Mouse (Mus musculus): ENCODE results near the gene Scnn1g. TPM values are rescaled to one million over a fixed set of nuclear protein-coding genes. Genes with fewer than 3 reads are reported as not detected.
A peak's percentile ranks its signal among the peaks of the same experiment; 100 is the strongest.

The Scnn1g gene
- polyA plus RNA-seq, 1 experiment, result not detected

- Histone ChIP-seq H3K36me3 (ENCODE audit: control insufficient read depth, insufficient read depth) (no peaks in the 10 kb centered on the region), H3K4me2 (ENCODE audit: low read depth) (no peak overlapping the region), H3ac (ENCODE audit: control insufficient read depth, insufficient read length) (no peak overlapping the region), H3K4me3 (no peak overlapping the region), H3K79me2 (ENCODE audit: control insufficient read depth, insufficient read depth) (no peaks in the 10 kb centered on the region), H3K27me3 (ENCODE audit: control insufficient read depth, insufficient read depth, insufficient read length) (peaks cover 5% of the 10 kb centered on the region)
- TF ChIP-seq TCF3 (IDR thresholded peaks at IDR 0.05; ENCODE audit: insufficient read length, low read depth) (no peak), MYOG (IDR thresholded peaks at IDR 0.05; ENCODE audit: control insufficient read depth in 1 of 3, insufficient read depth in 1 of 3, insufficient read length in 2 of 3, low read depth in 2 of 3) (no peak), MAX (IDR thresholded peaks at IDR 0.05; ENCODE audit: low read depth) (no peak), USF1 (IDR thresholded peaks at IDR 0.05; ENCODE audit: low read depth) (no peak), TCF12 (IDR thresholded peaks at IDR 0.05; ENCODE audit: insufficient read depth, poor library complexity, severe bottlenecking) (no peak), MYOD1 (IDR thresholded peaks at IDR 0.05; ENCODE audit: control insufficient read depth in 1 of 3, insufficient read length in 2 of 3, low read depth in 2 of 3) (no peak), POLR2A (IDR thresholded peaks at IDR 0.05; ENCODE audit: insufficient read length, low read depth) (no peak), SRF (IDR thresholded peaks at IDR 0.05; ENCODE audit: control insufficient read depth, insufficient read length, low read depth) (no peak), CEBPB (IDR thresholded peaks at IDR 0.05; ENCODE audit: insufficient read depth, poor library complexity, severe bottlenecking) (no peak), POLR2AphosphoS2 (IDR thresholded peaks at IDR 0.05; ENCODE audit: insufficient read length, low read depth) (no peak), REST (IDR thresholded peaks at IDR 0.05; ENCODE audit: insufficient read depth, insufficient read length) (no peak), E2F4 (IDR thresholded peaks at IDR 0.05; ENCODE audit: insufficient read depth) (no peak)
Observed at GRCm38 (mm10) chr7:121717031-121717430, 17.2 kb upstream of the Scnn1g start.

- no peaks in the 10 kb centered on the region for H3K79me2 ChIP-seq (ENCODE audit: control insufficient read depth, insufficient read depth)
- H3ac ChIP-seq (ENCODE audit: control insufficient read depth, insufficient read length), result no peak overlapping the region
- peaks cover 14% of the 10 kb centered on the region for H3K27me3 ChIP-seq (ENCODE audit: control insufficient read depth, insufficient read depth, insufficient read length)
- no peak overlapping the region for H3K4me2 ChIP-seq (ENCODE audit: low read depth)
- no peak overlapping the region for H3K4me3 ChIP-seq
- H3K36me3 ChIP-seq (ENCODE audit: control insufficient read depth, insufficient read depth), result no peaks in the 10 kb centered on the region
- TF ChIP-seq REST (IDR thresholded peaks at IDR 0.05; ENCODE audit: insufficient read depth, insufficient read length), result peak; percentile 94
- no peak for TF ChIP-seq POLR2AphosphoS2 (IDR thresholded peaks at IDR 0.05; ENCODE audit: insufficient read length, low read depth)
- TF ChIP-seq TCF3 (IDR thresholded peaks at IDR 0.05; ENCODE audit: insufficient read length, low read depth), result no peak
- no peak for TF ChIP-seq MAX (IDR thresholded peaks at IDR 0.05; ENCODE audit: low read depth)
Observed at GRCm38 (mm10) chr7:121730225-121730624, 4.1 kb upstream of the Scnn1g start.

GRCm38 (mm10) chr7:121737511-121738415, 3.5 kb downstream of the Scnn1g start:
- no peaks in the 10 kb centered on the region for H3K36me3 ChIP-seq (ENCODE audit: control insufficient read depth, insufficient read depth)
- TF ChIP-seq MAX (IDR thresholded peaks at IDR 0.05; ENCODE audit: low read depth), result no peak
- TF ChIP-seq REST (IDR thresholded peaks at IDR 0.05; ENCODE audit: insufficient read depth, insufficient read length), result no peak
- TF ChIP-seq USF1 (IDR thresholded peaks at IDR 0.05; ENCODE audit: low read depth), result no peak
- no peak for TF ChIP-seq E2F4 (IDR thresholded peaks at IDR 0.05; ENCODE audit: insufficient read depth)
- no peak for TF ChIP-seq POLR2AphosphoS2 (IDR thresholded peaks at IDR 0.05; ENCODE audit: insufficient read length, low read depth)
- TF ChIP-seq TCF3 (IDR thresholded peaks at IDR 0.05; ENCODE audit: insufficient read length, low read depth), result no peak
- TF ChIP-seq TCF12 (IDR thresholded peaks at IDR 0.05; ENCODE audit: insufficient read depth, poor library complexity, severe bottlenecking), result no peak
- no peak for TF ChIP-seq MYOG (IDR thresholded peaks at IDR 0.05; ENCODE audit: control insufficient read depth in 1 of 3, insufficient read depth in 1 of 3, insufficient read length in 2 of 3, low read depth in 2 of 3)
- no peak for TF ChIP-seq CEBPB (IDR thresholded peaks at IDR 0.05; ENCODE audit: insufficient read depth, poor library complexity, severe bottlenecking)
- H3ac ChIP-seq (ENCODE audit: control insufficient read depth, insufficient read length), result no peak overlapping the region
- peaks cover 26% of the 10 kb centered on the region for H3K27me3 ChIP-seq (ENCODE audit: control insufficient read depth, insufficient read depth, insufficient read length)
- H3K4me3 ChIP-seq, result no peak overlapping the region
- no peak overlapping the region for H3K4me2 ChIP-seq (ENCODE audit: low read depth)
- no peaks in the 10 kb centered on the region for H3K79me2 ChIP-seq (ENCODE audit: control insufficient read depth, insufficient read depth)

- no peak for TF ChIP-seq MYOG (IDR thresholded peaks at IDR 0.05; ENCODE audit: control insufficient read depth in 1 of 3, insufficient read depth in 1 of 3, insufficient read length in 2 of 3, low read depth in 2 of 3)
- TF ChIP-seq TCF3 (IDR thresholded peaks at IDR 0.05; ENCODE audit: insufficient read length, low read depth), result no peak
- TF ChIP-seq POLR2A (IDR thresholded peaks at IDR 0.05; ENCODE audit: insufficient read length, low read depth), result no peak
- H3K4me3 ChIP-seq, result no peak overlapping the region
- no peaks in the 10 kb centered on the region for H3K36me3 ChIP-seq (ENCODE audit: control insufficient read depth, insufficient read depth)
Observed at GRCm38 (mm10) chr7:121750244-121750643, 16.0 kb downstream of the Scnn1g start.

GRCm38 (mm10) chr7:121754748-121755147, 20.5 kb downstream of the Scnn1g start:
- TF ChIP-seq MAX (IDR thresholded peaks at IDR 0.05; ENCODE audit: low read depth), result no peak
- no peak for TF ChIP-seq CEBPB (IDR thresholded peaks at IDR 0.05; ENCODE audit: insufficient read depth, poor library complexity, severe bottlenecking)
- no peak for TF ChIP-seq SRF (IDR thresholded peaks at IDR 0.05; ENCODE audit: control insufficient read depth, insufficient read length, low read depth)
- no peak for TF ChIP-seq TCF12 (IDR thresholded peaks at IDR 0.05; ENCODE audit: insufficient read depth, poor library complexity, severe bottlenecking)
- no peak for TF ChIP-seq POLR2A (IDR thresholded peaks at IDR 0.05; ENCODE audit: insufficient read length, low read depth)
- no peak for TF ChIP-seq E2F4 (IDR thresholded peaks at IDR 0.05; ENCODE audit: insufficient read depth)
- TF ChIP-seq MYOG (IDR thresholded peaks at IDR 0.05; ENCODE audit: control insufficient read depth in 1 of 3, insufficient read depth in 1 of 3, insufficient read length in 2 of 3, low read depth in 2 of 3), result no peak
- no peak for TF ChIP-seq TCF3 (IDR thresholded peaks at IDR 0.05; ENCODE audit: insufficient read length, low read depth)
- no peak for TF ChIP-seq MYOD1 (IDR thresholded peaks at IDR 0.05; ENCODE audit: control insufficient read depth in 1 of 3, insufficient read length in 2 of 3, low read depth in 2 of 3)
- no peak for TF ChIP-seq REST (IDR thresholded peaks at IDR 0.05; ENCODE audit: insufficient read depth, insufficient read length)
- no peak for TF ChIP-seq USF1 (IDR thresholded peaks at IDR 0.05; ENCODE audit: low read depth)
- Histone ChIP-seq H3K27me3 (ENCODE audit: control insufficient read depth, insufficient read depth, insufficient read length) (peaks cover 3% of the 10 kb centered on the region), H3K36me3 (ENCODE audit: control insufficient read depth, insufficient read depth) (no peaks in the 10 kb centered on the region), H3ac (ENCODE audit: control insufficient read depth, insufficient read length) (no peak overlapping the region), H3K4me2 (ENCODE audit: low read depth) (no peak overlapping the region), H3K79me2 (ENCODE audit: control insufficient read depth, insufficient read depth) (no peaks in the 10 kb centered on the region), H3K4me3 (no peak overlapping the region)

More at GRCm38 (mm10) chr7:121750244-121750643, 16.0 kb downstream of the Scnn1g start:
- Histone ChIP-seq H3K4me2 (ENCODE audit: low read depth) (no peak overlapping the region), H3ac (ENCODE audit: control insufficient read depth, insufficient read length) (no peak overlapping the region), H3K79me2 (ENCODE audit: control insufficient read depth, insufficient read depth) (no peaks in the 10 kb centered on the region), H3K27me3 (ENCODE audit: control insufficient read depth, insufficient read depth, insufficient read length) (peaks cover 3% of the 10 kb centered on the region)
